Mouse (Mus musculus): ENCODE results near the gene Ttc7b. TPM values are rescaled to one million over a fixed set of nuclear protein-coding genes. Genes with fewer than 3 reads are reported as not detected.
A peak's percentile ranks its signal among the peaks of the same experiment; 100 is the strongest.

Gene Ttc7b
- polyA plus RNA-seq, 1 experiment from 2014 or later = 7.4 TPM

GRCm38 (mm10) chr12:100529651-100530050 is 9.0 kb upstream of the Ttc7b start:
- peaks cover 11% of the 10 kb centered on the region for H3K4me1 ChIP-seq (replicated peaks; ENCODE audit: control insufficient read depth, insufficient read depth, low read length)
- no peaks in the 10 kb centered on the region for H3K9me3 ChIP-seq (ENCODE audit: control insufficient read depth, low read length)
- no peaks in the 10 kb centered on the region for H3K36me3 ChIP-seq (ENCODE audit: control insufficient read depth, insufficient read depth)
- WGBS = 91% methylated on average over 5 of the region's 5 CpGs
- H3K9ac ChIP-seq (replicated peaks; ENCODE audit: low read depth, low read length) = no peak overlapping the region
- H3K4me3 ChIP-seq (replicated peaks; ENCODE audit: low read length) = no peak overlapping the region
- H3K27me3 ChIP-seq (replicated peaks; ENCODE audit: control insufficient read depth, insufficient read depth, low read length) = no peaks in the 10 kb centered on the region
- no peak overlapping the region for H3K27ac ChIP-seq (ENCODE audit: low read length)
- H3K4me2 ChIP-seq (ENCODE audit: low read length) = no peak overlapping the region
- ATAC-seq = no peak

GRCm38 (mm10) chr12:100529172-100529571 is 8.5 kb upstream of the Ttc7b start:
- Histone ChIP-seq H3K4me2 (ENCODE audit: low read length) (no peak overlapping the region), H3K27me3 (replicated peaks; ENCODE audit: control insufficient read depth, insufficient read depth, low read length) (no peaks in the 10 kb centered on the region), H3K4me3 (replicated peaks; ENCODE audit: low read length) (no peak overlapping the region), H3K9me3 (ENCODE audit: control insufficient read depth, low read length) (no peaks in the 10 kb centered on the region), H3K27ac (ENCODE audit: low read length) (no peak overlapping the region), H3K4me1 (replicated peaks; ENCODE audit: control insufficient read depth, insufficient read depth, low read length) (peaks cover 11% of the 10 kb centered on the region), H3K9ac (replicated peaks; ENCODE audit: low read depth, low read length) (no peak overlapping the region), H3K36me3 (ENCODE audit: control insufficient read depth, insufficient read depth) (no peaks in the 10 kb centered on the region)
- no peak for ATAC-seq
- 50% methylated on average over 8 of the region's 8 CpGs for WGBS

- H3K4me2 ChIP-seq (ENCODE audit: low read length) = peak overlapping the region; percentile 62; the same call in 1 of the 2 replicates
- H3K27me3 ChIP-seq (replicated peaks; ENCODE audit: control insufficient read depth, insufficient read depth, low read length) = no peaks in the 10 kb centered on the region
- H3K9ac ChIP-seq (replicated peaks; ENCODE audit: low read depth, low read length) = no peak overlapping the region
- no peak for ATAC-seq
- no peak overlapping the region for H3K4me3 ChIP-seq (replicated peaks; ENCODE audit: low read length)
- H3K4me1 ChIP-seq (replicated peaks; ENCODE audit: control insufficient read depth, insufficient read depth, low read length) = peaks cover 11% of the 10 kb centered on the region
- H3K9me3 ChIP-seq (ENCODE audit: control insufficient read depth, low read length) = no peaks in the 10 kb centered on the region
- no peak overlapping the region for H3K27ac ChIP-seq (ENCODE audit: low read length)
- 82% methylated on average over 3 of the region's 3 CpGs for WGBS
- H3K36me3 ChIP-seq (ENCODE audit: control insufficient read depth, insufficient read depth) = no peaks in the 10 kb centered on the region
These were observed 7.6 kb upstream of the Ttc7b start for GRCm38 (mm10) chr12:100528246-100528645.

GRCm38 (mm10) chr12:100527753-100528152 is 7.1 kb upstream of the Ttc7b start:
- H3K27me3 ChIP-seq (replicated peaks; ENCODE audit: control insufficient read depth, insufficient read depth, low read length) = no peaks in the 10 kb centered on the region
- peaks cover 11% of the 10 kb centered on the region for H3K4me1 ChIP-seq (replicated peaks; ENCODE audit: control insufficient read depth, insufficient read depth, low read length)
- no peak overlapping the region; the same call in 1 of the 2 replicates for H3K9ac ChIP-seq (replicated peaks; ENCODE audit: low read depth, low read length)
- WGBS = 8% methylated on average over 9 of the region's 9 CpGs
- ATAC-seq = peak; percentile 99
- H3K4me2 ChIP-seq (ENCODE audit: low read length) = peak overlapping the region; percentile 62
- no peak overlapping the region; the same call in 1 of the 2 replicates for H3K27ac ChIP-seq (ENCODE audit: low read length)
- H3K9me3 ChIP-seq (ENCODE audit: control insufficient read depth, low read length) = no peaks in the 10 kb centered on the region
- peak overlapping the region; percentile 34 for H3K4me3 ChIP-seq (replicated peaks; ENCODE audit: low read length)
- H3K36me3 ChIP-seq (ENCODE audit: control insufficient read depth, insufficient read depth) = no peaks in the 10 kb centered on the region

GRCm38 (mm10) chr12:100527241-100527640 is 6.6 kb upstream of the Ttc7b start:
- no peaks in the 10 kb centered on the region for H3K9me3 ChIP-seq (ENCODE audit: control insufficient read depth, low read length)
- no peak overlapping the region for H3K27ac ChIP-seq (ENCODE audit: low read length)
- ATAC-seq = 0 out of 2 replicates have a peak, but pooled peaks have one; percentile 25
- H3K4me1 ChIP-seq (replicated peaks; ENCODE audit: control insufficient read depth, insufficient read depth, low read length) = peaks cover 11% of the 10 kb centered on the region
- WGBS = 45% methylated on average over 9 of the region's 9 CpGs
- peak overlapping the region; percentile 62 for H3K4me2 ChIP-seq (ENCODE audit: low read length)
- no peak overlapping the region for H3K9ac ChIP-seq (replicated peaks; ENCODE audit: low read depth, low read length)
- H3K4me3 ChIP-seq (replicated peaks; ENCODE audit: low read length) = peak overlapping the region; percentile 34
- H3K36me3 ChIP-seq (ENCODE audit: control insufficient read depth, insufficient read depth) = no peaks in the 10 kb centered on the region
- no peaks in the 10 kb centered on the region for H3K27me3 ChIP-seq (replicated peaks; ENCODE audit: control insufficient read depth, insufficient read depth, low read length)

GRCm38 (mm10) chr12:100525939-100526338 is 5.3 kb upstream of the Ttc7b start:
- H3K27me3 ChIP-seq (replicated peaks; ENCODE audit: control insufficient read depth, insufficient read depth, low read length) = no peaks in the 10 kb centered on the region
- peaks cover 11% of the 10 kb centered on the region for H3K4me1 ChIP-seq (replicated peaks; ENCODE audit: control insufficient read depth, insufficient read depth, low read length)
- no peak overlapping the region for H3K9ac ChIP-seq (replicated peaks; ENCODE audit: low read depth, low read length)
- no peaks in the 10 kb centered on the region for H3K9me3 ChIP-seq (ENCODE audit: control insufficient read depth, low read length)
- WGBS = 77% methylated on average over 1 of the region's 1 CpGs
- H3K4me3 ChIP-seq (replicated peaks; ENCODE audit: low read length) = no peak overlapping the region
- H3K27ac ChIP-seq (ENCODE audit: low read length) = no peak overlapping the region
- no peak for ATAC-seq
- no peak overlapping the region for H3K4me2 ChIP-seq (ENCODE audit: low read length)
- no peaks in the 10 kb centered on the region for H3K36me3 ChIP-seq (ENCODE audit: control insufficient read depth, insufficient read depth)

GRCm38 (mm10) chr12:100520077-100520793 is 391 bp downstream of the Ttc7b start:
- peak overlapping the region; percentile 84 for H3K4me2 ChIP-seq (ENCODE audit: low read length)
- H3K9ac ChIP-seq (replicated peaks; ENCODE audit: low read depth, low read length) = peak overlapping the region; percentile 100
- peak overlapping the region; percentile 83 for H3K27ac ChIP-seq (ENCODE audit: low read length)
- peak; percentile 66 for ATAC-seq
- no peaks in the 10 kb centered on the region for H3K27me3 ChIP-seq (replicated peaks; ENCODE audit: control insufficient read depth, insufficient read depth, low read length)
- H3K4me3 ChIP-seq (replicated peaks; ENCODE audit: low read length) = peak overlapping the region; percentile 91
- under 1% methylated on average over 57 of the region's 76 CpGs for WGBS
- H3K4me1 ChIP-seq (replicated peaks; ENCODE audit: control insufficient read depth, insufficient read depth, low read length) = peaks cover 21% of the 10 kb centered on the region
- H3K9me3 ChIP-seq (ENCODE audit: control insufficient read depth, low read length) = no peaks in the 10 kb centered on the region
- H3K36me3 ChIP-seq (ENCODE audit: control insufficient read depth, insufficient read depth) = no peaks in the 10 kb centered on the region

GRCm38 (mm10) chr12:100519684-100520076 is 946 bp downstream of the Ttc7b start:
- Histone ChIP-seq H3K4me1 (replicated peaks; ENCODE audit: control insufficient read depth, insufficient read depth, low read length) (peaks cover 21% of the 10 kb centered on the region), H3K27ac (ENCODE audit: low read length) (no peak overlapping the region), H3K9ac (replicated peaks; ENCODE audit: low read depth, low read length) (peak overlapping the region; percentile 100), H3K4me2 (ENCODE audit: low read length) (peak overlapping the region; percentile 84), H3K9me3 (ENCODE audit: control insufficient read depth, low read length) (no peaks in the 10 kb centered on the region), H3K4me3 (replicated peaks; ENCODE audit: low read length) (peak overlapping the region; percentile 91), H3K27me3 (replicated peaks; ENCODE audit: control insufficient read depth, insufficient read depth, low read length) (no peaks in the 10 kb centered on the region), H3K36me3 (ENCODE audit: control insufficient read depth, insufficient read depth) (no peaks in the 10 kb centered on the region)
- ATAC-seq = peak; percentile 25; the same call in 1 of the 2 replicates
- WGBS = 41% methylated on average over 7 of the region's 7 CpGs

- Histone ChIP-seq H3K9me3 (ENCODE audit: control insufficient read depth, low read length) (no peaks in the 10 kb centered on the region), H3K27ac (ENCODE audit: low read length) (no peak overlapping the region), H3K36me3 (ENCODE audit: control insufficient read depth, insufficient read depth) (no peaks in the 10 kb centered on the region), H3K27me3 (replicated peaks; ENCODE audit: control insufficient read depth, insufficient read depth, low read length) (no peaks in the 10 kb centered on the region), H3K9ac (replicated peaks; ENCODE audit: low read depth, low read length) (no peak overlapping the region), H3K4me1 (replicated peaks; ENCODE audit: control insufficient read depth, insufficient read depth, low read length) (peaks cover 21% of the 10 kb centered on the region), H3K4me3 (replicated peaks; ENCODE audit: low read length) (no peak overlapping the region), H3K4me2 (ENCODE audit: low read length) (no peak overlapping the region)
- 95% methylated on average over 9 of the region's 9 CpGs for WGBS
- no peak for ATAC-seq
These were observed 3.3 kb downstream of the Ttc7b start for GRCm38 (mm10) chr12:100517371-100517770.
